Comparison of ENCODE assay signal across 8 mouse cellular contexts in the genomic region with DNA sequence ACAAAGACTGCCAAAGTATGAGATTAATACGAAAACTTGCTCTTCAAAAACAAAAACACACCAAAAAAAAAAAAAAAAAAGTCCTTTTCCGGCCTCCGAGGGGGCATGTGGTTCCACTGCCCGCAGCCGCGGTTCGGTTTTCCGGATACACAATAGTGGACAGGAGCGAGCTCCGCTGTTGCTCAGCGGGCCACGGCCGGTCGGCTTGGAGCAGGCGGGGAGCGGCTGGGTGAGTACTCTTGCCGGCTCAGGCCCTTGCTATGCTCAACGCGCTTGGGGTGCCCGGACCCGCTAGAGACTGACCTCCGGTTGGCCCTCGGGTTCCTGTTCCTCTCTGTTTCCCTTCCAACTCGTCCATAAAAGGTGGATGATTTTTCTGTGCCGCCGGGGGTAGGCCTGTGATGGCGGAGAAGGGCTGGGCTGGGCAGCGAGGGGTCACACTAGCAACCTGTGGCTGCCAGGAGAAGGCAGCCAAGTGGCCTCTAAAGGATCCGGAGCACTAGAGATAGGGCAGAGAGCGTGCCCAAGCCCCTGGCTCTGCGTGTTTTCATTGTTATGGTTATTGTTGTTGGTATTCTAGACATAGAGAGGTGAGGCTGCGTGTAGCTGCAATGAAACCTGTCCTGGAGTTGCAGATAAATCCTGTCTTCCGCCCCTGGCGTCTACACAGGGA. TPM values are rescaled to one million over a fixed set of nuclear protein-coding genes. Genes with fewer than 3 reads are reported as not detected.
A peak's percentile ranks its signal among the peaks of the same experiment; 100 is the strongest.
DNase-seq lines count a peak whose midpoint lies in the region; ATAC-seq lines count a peak whose summit lies in the region.

No protein-coding gene starts in this region.

- H3K27me3 ChIP-seq in kidney, embryonic 14.5 days (ENCODE audit: control insufficient read depth, insufficient read depth, low read length): no peaks in the 10 kb centered on the region

- 0 out of 2 replicates have a peak, but pooled peaks have one; percentile 22 for ATAC-seq in common myeloid progenitor, adult 5-6 weeks (replicated peaks; ENCODE audit: low read depth, poor library complexity, severe bottlenecking)
- no peak for ATAC-seq in kidney, embryonic 14.5 days (ENCODE audit: low FRiP score, low TSS enrichment)
- ATAC-seq in monocyte, adult 5-6 weeks (replicated peaks; ENCODE audit: insufficient number of reproducible peaks, low FRiP score, low TSS enrichment, poor library complexity, severe bottlenecking): no peak

- DNase-seq in CD4-positive, CD25-positive, alpha-beta regulatory T cell, adult 2 months (ENCODE audit: low read depth, low spot score): peak; percentile 49
- DNase-seq in lung, postnatal 14 days: peak; percentile 63
- DNase-seq in left cerebral cortex, postnatal 36 days (ENCODE audit: low spot score in 2 of 2): no peak
- no peak for DNase-seq in frontal cortex, adult 2 months (ENCODE audit: extremely low spot score in 1 of 2, low spot score in 1 of 2)
- no peak for DNase-seq in retina, postnatal 1 day

- H3K9ac ChIP-seq in kidney, embryonic 14.5 days (ENCODE audit: low read depth, low read length): peak overlapping the region; percentile 99

- peak overlapping the region; percentile 53 for H3K4me3 ChIP-seq in kidney, embryonic 14.5 days (ENCODE audit: low read length)

- H3K27ac ChIP-seq in kidney, embryonic 14.5 days (ENCODE audit: low read depth, low read length): peak overlapping the region; percentile 100

- H3K9me3 ChIP-seq in kidney, embryonic 14.5 days (ENCODE audit: control insufficient read depth, low read length): no peaks in the 10 kb centered on the region

- peaks cover 40% of the 10 kb centered on the region for H3K4me1 ChIP-seq in kidney, embryonic 14.5 days (ENCODE audit: control insufficient read depth, insufficient read depth, low read length)

- H3K4me2 ChIP-seq in kidney, embryonic 14.5 days (replicated peaks; ENCODE audit: low read depth, low read length): peak overlapping the region; percentile 95

- H3K36me3 ChIP-seq in kidney, embryonic 14.5 days (ENCODE audit: control insufficient read depth, insufficient read depth, low read length): no peaks in the 10 kb centered on the region

- WGBS in kidney, embryonic 14.5 days: 4% methylated on average over 34 of the region's 34 CpGs

- intact Hi-C loops in left cerebral cortex, postnatal 36 days (cut with DNase I): loop anchor here (10.0 kb wide), 1 partner anchor 310 kb away; the partner anchor contains the start of gene Igf2bp1

RNA-seq across cellular contexts. Expression of gene Hoxb4, which starts 3.3 kb away (rescaled TPM):
- total RNA-seq in common myeloid progenitor, adult 5-6 weeks (2017): 1.1 and 2.8 TPM in 2 replicates
- polyA plus RNA-seq in kidney, embryonic 14.5 days (2014; fragmentation: Nextera tagmentation; extraction: Ambion mirVana): 4.2 and 8.6 TPM in 2 replicates
- total RNA-seq in left cerebral cortex, postnatal 36 days (2021): not detected
- 0.04 TPM in 1 of 2 replicates, not detected in the other for polyA plus RNA-seq in frontal cortex, adult 2 months (2012; rRNA removed)
- 4.7 to 6.6 TPM (median 5.2 TPM) in 3 replicates for total RNA-seq in monocyte, adult 5-6 weeks (2017)

RNA-seq across cellular contexts. Expression of gene Hoxb3, which starts 8.3 kb away (rescaled TPM):
- total RNA-seq in common myeloid progenitor, adult 5-6 weeks (2017): 0.55 and 0.78 TPM in 2 replicates
- 8.2 and 8.6 TPM in 2 replicates for polyA plus RNA-seq in kidney, embryonic 14.5 days (2014; fragmentation: Nextera tagmentation; extraction: Ambion mirVana)
- not detected for total RNA-seq in left cerebral cortex, postnatal 36 days (2021)
- not detected in 2 replicates for polyA plus RNA-seq in frontal cortex, adult 2 months (2012; rRNA removed)
- total RNA-seq in monocyte, adult 5-6 weeks (2017): 1.4 to 2.1 TPM (median 1.8 TPM) in 3 replicates

RNA-seq across cellular contexts. Expression of gene Hoxb5, which starts 11.7 kb away (rescaled TPM):
- total RNA-seq in common myeloid progenitor, adult 5-6 weeks (2017): not detected in 2 replicates
- polyA plus RNA-seq in kidney, embryonic 14.5 days (2014; fragmentation: Nextera tagmentation; extraction: Ambion mirVana): 22.1 and 24.3 TPM in 2 replicates
- total RNA-seq in left cerebral cortex, postnatal 36 days (2021): not detected
- polyA plus RNA-seq in frontal cortex, adult 2 months (2012; rRNA removed): 0.11 TPM in 1 of 2 replicates, not detected in the other
- not detected in 3 replicates for total RNA-seq in monocyte, adult 5-6 weeks (2017)

RNA-seq across cellular contexts. Expression of gene Hoxb6, which starts 22.5 kb away (rescaled TPM):
- total RNA-seq in common myeloid progenitor, adult 5-6 weeks (2017): not detected in 2 replicates
- 44.1 and 53.1 TPM in 2 replicates for polyA plus RNA-seq in kidney, embryonic 14.5 days (2014; fragmentation: Nextera tagmentation; extraction: Ambion mirVana)
- not detected for total RNA-seq in left cerebral cortex, postnatal 36 days (2021)
- not detected in 2 replicates for polyA plus RNA-seq in frontal cortex, adult 2 months (2012; rRNA removed)
- total RNA-seq in monocyte, adult 5-6 weeks (2017): not detected in 3 replicates

RNA-seq across cellular contexts. Expression of gene Hoxb7, which starts 28.4 kb away (rescaled TPM):
- total RNA-seq in common myeloid progenitor, adult 5-6 weeks (2017): not detected in 2 replicates
- 58.6 and 61.9 TPM in 2 replicates for polyA plus RNA-seq in kidney, embryonic 14.5 days (2014; fragmentation: Nextera tagmentation; extraction: Ambion mirVana)
- total RNA-seq in left cerebral cortex, postnatal 36 days (2021): not detected
- not detected in 2 replicates for polyA plus RNA-seq in frontal cortex, adult 2 months (2012; rRNA removed)
- total RNA-seq in monocyte, adult 5-6 weeks (2017): not detected in 3 replicates

Comparison
In these comparisons a context has a peak if more than half of its experiments do, and no peak if none do; other contexts are left out.
1. DNase-seq: peak in CD4-positive, CD25-positive, alpha-beta regulatory T cell, adult 2 months (single experiment) and lung, postnatal 14 days (single experiment); none in left cerebral cortex, postnatal 36 days (0 of 2), frontal cortex, adult 2 months (0 of 2) and retina, postnatal 1 day (single experiment).